Mouse (Mus musculus) gastrocnemius, adult 8-10 months (tissue): ENCODE results near the gene Fbxo36. TPM values are rescaled to one million over a fixed set of nuclear protein-coding genes. Genes with fewer than 3 reads are reported as not detected.

Experiments
- DNase-seq, 2 experiments: peaks; one replicate each; pipeline ENCODE4 v3.0.0; 2022; ENCODE audit warnings: low spot score in 2 of 2
- total RNA-seq, 4 experiments: library from RNA; stranded (reverse); gene quantifications; 2 replicates each; pipeline ENCODE4 v1.2.4; 2022

The Fbxo36 gene
- 1 to 10 TPM; 1.6 to 4.5 (median 3.0) TPM for total RNA-seq

DNA sequence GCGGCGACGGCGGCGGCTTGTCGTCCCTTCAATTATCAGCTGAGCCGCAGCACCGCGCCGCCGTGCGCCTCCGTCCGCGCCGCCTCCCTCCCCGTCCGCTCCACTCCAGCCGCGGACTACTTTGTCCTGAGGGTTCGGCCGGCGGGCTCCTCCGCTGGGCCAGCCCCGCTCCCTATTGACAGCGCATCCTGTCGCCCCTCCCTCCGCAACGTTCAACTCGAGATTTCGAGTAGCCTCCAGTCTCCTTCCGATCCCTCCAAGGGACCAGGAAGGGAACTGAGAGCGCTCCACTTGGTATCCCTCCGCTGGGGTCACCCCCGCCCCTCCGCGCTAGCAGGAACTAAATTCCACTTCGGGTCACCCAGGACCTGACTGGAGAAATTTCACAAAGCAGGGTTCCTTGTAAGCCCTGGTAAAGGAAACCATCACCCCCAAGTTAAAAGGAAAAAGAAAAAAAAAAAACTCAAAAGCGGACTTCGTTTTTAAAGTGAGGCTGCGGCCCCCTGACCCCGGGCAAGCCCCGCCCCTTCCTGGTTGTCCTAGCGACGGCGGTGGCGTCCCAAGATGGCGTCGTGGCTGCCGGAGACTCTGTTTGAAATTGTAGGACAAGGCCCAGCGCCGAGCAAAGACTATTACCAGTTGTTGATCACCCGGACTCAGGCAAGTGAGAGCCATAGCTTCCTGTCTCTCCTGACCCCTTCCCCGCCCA is at the start of gene Fbxo36:
Gene Fbxo36 (plus strand): TSS at position 533 of the 709 bp plus-strand sequence.
- peak; percentile 84 to 88 for DNase-seq

DNA sequence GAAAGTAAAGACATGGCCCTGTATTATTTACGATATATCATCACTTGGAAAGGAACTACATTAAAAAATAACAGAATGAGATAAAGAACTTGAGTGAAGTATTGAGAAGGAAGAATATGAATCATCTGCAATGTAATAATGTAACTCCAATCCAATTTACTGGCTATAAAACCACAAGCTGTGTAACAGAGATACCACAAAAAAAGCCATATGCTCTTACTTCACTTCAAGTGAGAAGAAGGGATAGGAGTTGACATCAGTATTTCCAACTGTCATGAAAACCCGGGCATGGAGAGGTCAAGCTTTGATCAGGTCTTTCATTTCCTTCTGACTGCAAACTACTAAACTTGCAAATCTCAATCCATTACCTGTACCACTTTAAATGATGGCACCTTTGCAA is 48.2 kb upstream of the Fbxo36 start:
- no peak for DNase-seq

DNA sequence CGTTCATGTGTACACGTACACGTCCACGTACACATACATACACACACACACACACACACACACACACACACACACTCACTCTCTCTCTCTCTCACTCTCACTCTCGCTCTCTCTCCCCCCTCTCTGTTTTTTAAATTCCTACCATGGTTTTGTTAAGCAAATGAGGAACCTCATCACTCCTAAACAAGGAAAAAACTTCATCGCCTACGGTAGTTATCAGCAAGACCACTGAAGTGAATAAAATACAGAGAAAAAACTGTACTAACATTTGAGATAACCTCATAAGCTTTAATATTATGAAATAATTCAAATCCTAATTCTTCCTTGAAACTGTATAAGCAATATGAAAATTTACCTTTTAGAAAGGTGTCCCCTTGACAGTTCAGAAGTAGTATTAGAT is 44.3 kb upstream of the Fbxo36 start:
- DNase-seq, result no peak

DNA sequence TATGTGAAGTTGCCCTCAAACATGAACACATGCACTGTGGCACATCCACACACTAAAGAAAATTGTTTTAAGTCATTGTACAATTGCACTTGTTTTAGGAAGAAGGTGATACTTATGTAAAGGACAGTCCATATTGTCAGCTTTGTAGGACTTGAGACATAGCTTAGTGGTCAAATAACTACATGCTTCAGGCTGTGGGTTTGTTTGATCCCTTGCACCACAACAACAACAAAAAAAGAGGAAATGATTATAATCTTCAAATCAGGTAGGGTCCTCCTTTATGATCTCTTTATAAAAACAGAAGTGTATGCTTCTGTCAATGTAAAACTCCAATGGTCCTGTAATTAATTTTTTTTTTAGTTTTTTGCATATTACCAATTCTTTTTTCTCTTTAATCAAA is 40.5 kb upstream of the Fbxo36 start:
- no peak for DNase-seq

DNA sequence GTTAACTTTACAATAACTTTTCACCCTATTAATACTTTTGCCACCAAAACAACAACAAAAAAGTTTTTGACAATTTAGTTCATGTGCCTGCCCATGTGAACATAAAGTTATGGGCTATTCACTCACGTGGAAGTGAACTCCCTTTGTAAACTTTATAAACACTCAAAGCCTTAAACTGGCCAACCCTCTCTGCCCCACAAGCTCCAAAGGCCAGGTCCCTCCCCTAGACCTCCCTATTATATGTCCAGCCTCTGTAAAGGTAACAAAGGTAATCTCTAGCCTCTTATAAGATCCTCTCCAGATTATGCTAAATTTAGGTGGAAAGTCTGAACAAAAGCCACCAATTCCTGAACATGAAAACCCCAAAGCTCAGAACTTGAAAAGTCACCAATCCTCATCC is 35.9 kb upstream of the Fbxo36 start:
- no peak for DNase-seq

DNA sequence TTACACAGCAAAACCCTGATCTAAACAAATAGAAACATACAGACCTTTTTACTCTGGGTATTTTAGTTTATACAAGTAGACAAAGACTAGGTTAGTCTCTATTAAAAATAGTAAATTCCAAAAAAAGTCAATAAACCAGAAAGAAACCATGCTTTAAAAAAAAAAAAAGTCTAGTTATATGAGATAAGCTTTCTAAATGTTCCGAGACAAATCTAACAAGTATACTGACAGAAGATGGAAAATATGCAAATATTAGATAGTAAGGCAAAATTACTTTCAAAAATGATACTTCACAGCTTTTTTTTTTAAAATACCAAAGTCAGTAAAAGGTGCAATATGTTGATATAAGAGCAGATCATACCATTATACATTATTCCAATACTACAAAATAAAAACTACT is 22.0 kb upstream of the Fbxo36 start:
- no peak for DNase-seq

DNA sequence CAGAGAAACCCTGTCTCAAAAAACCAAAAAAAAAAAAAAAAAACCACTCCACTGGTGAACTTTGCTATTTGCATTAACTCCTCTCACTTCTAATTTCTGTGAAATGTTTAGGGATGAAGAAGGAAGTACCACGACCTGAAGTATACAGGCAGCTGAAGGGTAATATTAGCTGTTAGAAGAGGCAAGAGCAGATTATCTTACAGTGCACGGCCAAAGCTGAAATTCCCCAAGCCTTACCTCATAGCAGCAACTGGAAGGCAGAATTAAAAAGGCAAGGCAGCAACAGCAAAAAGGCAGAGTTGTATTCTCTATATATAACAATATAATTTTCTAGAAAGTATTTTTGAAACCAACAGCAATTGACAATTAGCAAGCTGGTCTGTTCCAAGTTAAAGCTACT is 14.6 kb upstream of the Fbxo36 start:
- DNase-seq, result peak in 1 of 2 experiments; percentile 10

DNA sequence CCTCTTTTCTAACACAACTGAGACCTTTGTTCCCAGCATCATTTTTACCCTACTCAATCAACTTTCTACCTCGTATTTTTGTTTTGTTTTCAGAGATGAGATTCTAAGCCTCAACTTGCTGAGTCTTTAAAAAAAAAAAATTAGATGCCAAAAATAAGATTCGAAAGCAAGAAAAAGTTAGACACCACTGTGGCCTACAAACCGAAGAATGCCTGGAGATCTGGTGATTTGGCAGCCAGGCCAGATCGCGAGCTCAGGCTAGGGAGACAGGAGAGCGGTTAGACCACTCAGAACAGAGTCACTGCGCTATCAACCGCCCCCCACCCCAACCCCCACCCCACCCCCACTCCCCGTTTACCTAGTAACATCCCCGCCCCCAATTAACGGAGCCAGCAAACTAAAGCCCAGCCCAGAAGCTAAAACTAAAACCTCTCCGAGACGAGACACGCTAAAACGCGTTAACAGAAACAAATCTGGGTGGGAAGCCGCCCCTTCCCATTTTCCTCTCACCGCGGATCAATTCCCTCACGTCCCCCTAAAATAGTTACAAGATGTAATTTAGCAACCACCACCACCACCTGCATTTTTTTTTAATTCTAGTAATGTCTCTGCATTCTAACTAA is 2.0 kb upstream of the Fbxo36 start:
- no peak for DNase-seq

DNA sequence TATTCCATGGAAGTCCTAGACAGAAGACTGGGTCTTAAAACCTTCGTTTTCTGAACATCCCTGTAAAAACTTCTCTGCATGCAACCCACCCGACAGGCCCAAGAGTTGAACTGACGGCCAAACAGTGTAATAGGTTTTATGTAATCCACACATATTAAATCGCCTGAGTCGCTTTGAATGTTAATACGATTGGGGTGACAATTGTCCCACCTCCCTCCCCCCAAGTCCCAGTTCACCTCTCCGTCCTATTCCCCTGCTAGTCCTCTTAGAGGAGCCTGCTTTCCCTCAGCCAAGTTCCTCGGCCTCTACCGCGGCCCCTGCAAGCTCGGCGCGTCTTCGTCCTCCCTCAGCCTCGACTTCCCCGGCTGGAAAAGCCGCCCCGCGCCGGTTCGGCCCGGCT is 1.5 kb upstream of the Fbxo36 start:
- no peak for DNase-seq

DNA sequence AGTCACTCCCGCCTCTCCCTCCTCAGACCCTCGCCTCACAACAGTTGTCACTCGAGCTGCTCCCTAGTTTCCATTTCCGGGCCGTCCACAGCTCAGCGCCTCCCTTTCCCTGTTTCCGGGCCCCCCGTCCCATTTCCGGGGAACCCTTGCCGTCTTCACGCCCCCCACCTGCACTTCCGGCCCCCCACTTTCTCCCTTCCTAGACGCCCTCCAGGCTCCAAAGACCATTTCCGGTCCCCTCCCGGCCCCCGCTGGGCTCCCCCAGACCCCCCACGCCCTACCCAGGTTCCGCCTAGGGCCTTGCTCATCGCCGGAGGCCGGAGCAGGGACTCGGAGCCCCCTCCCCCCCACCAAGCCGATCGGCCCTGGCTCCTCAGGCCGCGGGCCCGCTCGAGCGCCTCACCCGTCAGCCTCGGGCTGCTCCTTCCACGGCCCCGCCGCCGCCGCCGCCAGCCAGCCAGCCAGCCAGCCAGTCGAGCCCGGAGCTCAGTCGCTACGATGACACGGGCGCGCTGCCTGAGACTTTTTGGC is 955 bp upstream of the Fbxo36 start:
- DNase-seq, result peak; percentile 37 to 39

DNA sequence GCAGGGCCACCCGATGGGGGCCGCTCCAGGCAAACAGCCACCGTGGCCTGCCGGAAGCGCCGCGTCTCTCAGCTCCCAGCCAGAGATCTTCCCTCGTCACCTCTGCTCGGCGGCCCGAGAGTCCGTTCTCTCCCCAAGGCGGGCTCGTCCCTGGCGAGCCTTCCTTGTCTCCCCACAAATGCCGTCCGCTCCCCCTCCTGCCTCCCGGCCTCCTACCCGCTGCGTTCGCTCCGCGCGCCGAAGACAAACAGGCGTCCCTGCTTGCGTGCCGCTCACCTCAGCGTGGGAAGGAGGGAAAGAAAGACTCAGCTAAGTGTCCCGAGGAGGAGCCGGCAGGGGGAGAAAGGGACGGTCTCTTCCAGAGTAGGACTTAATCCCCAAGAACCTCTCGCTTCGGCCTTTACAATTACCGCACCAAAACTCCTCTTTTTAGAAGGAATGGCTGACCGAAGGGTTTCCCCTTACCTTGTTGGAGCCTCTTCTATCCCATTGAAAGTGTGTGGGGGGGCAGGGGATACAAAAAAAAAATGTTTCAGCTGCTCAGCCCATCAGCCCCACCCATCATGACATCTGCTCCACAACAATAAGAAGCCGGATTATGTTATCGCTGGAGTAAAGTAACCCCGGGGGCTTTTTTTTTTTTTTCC is 500 bp downstream of the Fbxo36 start, which contains the start of gene Trip12:
Gene Trip12 (minus strand): TSS at position 499 of the 647 bp plus-strand sequence.
- DNase-seq, result no peak

DNA sequence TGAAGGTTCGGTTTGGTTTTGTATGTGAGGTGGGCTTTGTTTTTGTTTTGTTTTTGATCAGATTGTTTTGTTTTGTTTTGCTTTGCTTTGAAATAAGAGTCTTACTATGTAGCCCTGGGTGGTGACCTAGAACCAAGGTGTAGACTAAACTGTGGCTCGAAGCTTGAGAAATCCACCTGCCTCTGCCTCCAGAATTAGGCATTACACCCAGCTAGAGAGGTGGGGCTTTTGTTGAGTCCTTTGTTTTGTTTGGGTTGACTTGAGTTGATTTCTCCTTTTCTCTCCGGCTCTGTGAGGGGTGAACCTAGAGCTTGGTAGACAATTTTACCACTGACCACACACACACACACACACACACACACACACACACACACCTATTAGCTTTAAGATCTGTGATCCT is 1.4 kb downstream of the Fbxo36 start:
- no peak for DNase-seq

DNA sequence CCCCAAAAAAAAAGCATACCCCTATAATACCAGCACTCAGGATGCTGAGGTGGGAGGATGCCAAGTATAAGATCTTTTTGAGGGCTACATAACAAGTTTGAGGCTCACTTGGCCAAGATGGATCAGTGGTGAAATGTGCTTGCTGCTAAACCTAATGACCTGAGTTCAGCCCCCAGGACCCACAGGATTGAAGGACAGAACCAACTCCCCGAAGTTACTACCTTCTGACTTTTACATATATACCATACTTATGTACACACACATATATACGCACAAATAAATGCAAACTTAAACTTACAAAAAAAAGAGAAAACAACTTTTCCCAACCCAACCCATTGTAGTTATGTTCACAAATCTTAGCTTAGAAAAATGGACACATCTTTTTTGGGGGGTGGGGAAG is 3.7 kb downstream of the Fbxo36 start:
- DNase-seq, result no peak

DNA sequence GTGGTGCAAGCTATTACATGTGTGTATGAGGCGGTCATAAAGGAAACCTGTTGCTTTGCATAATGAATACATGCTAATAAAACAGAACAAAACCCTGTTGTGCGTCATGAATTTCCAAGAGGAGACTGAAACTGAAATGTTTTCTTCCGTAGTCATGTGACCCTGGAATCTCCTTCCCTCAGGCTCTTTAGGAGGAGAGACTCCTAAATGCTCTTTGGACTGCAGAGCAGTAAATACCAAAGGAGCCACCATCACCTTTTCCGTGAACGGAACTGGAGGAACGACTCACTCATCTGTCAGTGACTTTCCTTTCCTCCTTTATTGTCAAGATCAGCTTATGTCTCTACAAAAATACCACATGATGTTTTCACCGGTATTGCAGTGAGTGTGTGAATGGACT is 8.1 kb downstream of the Fbxo36 start:
- DNase-seq, result no peak

DNA sequence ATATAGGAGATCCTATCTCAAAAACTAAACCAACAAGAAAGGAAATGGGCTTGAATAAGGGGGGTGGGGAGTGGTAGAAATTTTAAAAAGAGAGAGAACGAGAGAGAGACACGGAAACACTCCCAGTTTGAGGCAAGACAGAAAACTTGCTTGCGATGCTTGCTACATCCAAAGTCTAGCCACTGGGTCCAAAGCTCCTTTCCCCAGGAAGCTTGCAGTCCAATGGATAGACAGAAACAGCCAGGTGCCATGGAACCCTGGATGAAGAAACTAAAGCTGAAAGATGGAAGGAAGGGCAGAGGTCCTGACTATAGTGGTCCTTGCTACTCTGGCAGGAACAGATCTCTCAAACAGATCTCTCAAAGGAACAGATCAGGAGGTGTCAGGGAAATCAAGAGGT is 8.7 kb downstream of the Fbxo36 start:
- DNase-seq, result no peak

DNA sequence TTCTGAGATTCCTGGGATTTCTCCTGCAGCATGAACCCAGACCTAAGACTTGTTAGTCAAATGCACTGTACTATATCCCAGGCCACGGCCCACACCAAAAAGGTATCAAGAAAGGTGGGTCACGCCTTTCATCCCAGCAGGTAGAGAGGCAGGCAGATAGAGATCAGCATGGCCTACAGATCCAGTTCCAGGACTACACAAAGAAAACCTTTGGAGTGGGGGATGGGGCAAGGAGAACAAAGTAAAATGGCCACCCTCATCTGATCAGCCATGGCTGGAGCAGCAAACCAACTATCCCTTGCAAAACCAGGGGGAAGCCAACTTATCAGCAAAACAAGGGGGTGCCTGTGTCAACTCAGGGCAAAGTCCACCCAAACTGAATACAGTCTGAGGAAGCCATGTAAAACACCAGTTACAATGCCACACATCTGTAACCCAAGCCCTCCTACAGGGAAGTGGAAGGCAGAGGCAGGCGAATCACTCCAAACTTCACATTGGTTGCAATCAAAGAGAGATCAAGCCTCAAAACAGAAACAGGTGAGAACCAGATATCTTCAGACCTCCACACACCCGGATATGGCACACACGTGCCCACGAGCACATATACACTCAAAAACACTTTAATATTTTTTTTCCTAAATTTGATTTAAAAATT is 9.3 kb downstream of the Fbxo36 start:
- DNase-seq, result no peak

DNA sequence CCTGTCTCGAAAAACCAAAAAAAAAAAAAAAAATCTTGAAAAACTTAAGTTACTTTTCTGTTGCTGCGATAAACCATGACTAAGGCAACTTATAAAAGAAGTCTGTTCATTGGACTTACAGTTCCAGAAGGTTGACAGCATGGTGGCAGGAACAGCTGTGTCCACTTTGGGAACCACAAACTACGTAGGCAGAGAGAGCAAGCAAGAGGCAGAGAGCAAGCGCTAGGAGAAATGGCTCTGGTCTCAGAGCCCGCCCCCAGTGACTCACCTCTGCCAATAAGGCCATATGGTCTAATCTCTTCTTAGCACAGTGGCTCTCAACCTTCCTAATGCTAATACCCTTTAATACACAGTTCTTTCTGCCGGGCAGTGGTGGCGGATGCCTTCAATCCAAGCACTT is 10.2 kb downstream of the Fbxo36 start:
- no peak for DNase-seq

DNA sequence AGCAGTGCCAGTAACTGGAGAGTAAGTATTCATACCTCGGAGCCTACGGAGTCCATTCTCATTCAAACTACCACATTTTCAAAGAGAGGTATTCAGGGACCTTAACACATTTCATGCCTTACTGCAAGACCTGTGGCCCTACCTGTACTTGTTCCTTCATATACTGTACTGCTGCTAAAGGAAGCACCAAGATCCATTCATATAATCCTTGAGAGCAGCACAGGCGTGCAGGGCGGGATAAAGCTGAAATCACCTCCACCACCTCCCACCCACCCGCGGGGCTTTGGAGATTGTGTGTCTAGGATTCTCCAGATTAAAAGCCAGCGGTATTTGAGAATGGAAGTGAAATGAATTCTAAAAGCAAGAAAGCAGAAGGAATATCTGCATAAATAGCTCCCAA is 10.8 kb downstream of the Fbxo36 start:
- no peak for DNase-seq

DNA sequence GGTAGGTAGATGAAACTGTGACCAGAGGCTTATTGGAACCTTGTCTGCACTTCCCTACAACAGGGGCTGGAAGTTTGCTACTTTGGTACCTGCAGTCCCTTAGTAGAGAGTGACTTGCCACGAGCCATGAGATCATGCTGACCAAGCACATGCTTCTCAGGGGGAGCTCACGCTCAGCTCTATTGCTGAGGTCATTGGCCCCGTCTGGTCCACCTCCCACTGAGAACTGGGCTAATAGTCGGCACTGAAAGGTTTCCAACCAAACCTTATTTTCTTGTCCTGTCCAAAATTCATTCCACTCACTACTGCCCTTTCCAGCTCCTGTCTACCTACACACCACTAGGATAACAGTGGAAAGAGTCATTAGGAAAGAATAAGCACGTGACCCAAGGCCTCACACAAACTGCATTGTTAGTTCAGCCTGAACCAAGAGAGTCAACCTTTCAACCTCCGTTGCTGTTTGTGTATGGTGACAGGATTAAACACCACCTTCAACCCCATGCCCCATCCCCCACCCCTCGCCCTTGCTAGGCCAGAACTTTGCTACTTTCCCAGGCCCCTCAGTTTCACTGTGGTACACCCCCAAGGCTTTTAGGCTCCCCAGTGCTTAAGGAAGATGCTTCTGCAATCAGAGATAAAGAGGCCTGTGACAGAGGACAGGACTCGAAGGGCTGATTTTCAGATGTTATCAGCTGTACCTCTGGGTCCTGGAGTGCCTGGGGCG is 12.0 kb downstream of the Fbxo36 start:
- no peak for DNase-seq

DNA sequence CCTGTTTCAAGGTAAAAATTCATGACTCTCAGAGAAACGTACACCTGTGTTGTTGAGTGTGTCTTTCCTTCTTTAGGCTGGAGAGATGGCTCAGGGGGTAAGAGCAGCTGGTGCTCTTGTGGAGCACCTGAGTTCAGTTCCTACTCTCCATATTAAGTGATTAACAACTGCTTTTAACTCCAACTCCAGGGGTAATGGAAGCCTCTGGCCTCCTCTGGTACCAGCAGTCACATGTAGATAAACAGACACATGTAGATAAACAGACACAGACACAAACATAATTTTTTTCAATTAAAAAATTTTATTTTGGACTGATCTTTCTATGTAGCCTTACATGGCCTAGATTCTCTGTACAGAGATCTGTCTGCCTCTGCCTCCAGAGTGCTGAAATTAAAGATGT is 14.1 kb downstream of the Fbxo36 start:
- DNase-seq, result no peak

DNA sequence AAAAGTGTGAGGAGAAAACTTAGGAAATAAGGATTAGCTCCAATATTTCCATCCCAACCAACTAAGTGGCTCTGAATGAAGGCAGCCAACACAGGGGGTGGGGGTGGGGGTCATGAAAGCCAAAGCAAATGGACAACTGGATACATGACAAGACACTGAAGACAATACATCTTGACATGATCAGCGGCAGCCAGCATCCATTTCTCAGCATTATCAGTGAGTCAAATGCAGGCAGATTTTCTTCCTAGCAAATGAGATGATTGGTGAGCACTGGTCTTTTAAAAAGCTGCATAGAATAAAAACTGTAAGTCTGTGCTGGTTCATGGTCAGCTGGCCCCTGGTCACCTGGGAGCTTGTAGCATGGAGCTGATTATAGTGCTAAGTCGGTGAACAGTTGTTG is 15.3 kb downstream of the Fbxo36 start:
- DNase-seq, result no peak
